Mouse (Mus musculus): ENCODE measurements around the gene Sdk2.

Sdk2 gene

GRCm38 (mm10) chr11:114047887-114048331 is 18.9 kb downstream of the Sdk2 start:
- DNase-seq (ENCODE audit: extremely low read depth, low read depth, low spot score) = no peak

GRCm38 (mm10) chr11:114046927-114047326 is 19.9 kb downstream of the Sdk2 start:
- no peak for DNase-seq (ENCODE audit: extremely low read depth, low read depth, low spot score)

GRCm38 (mm10) chr11:114044373-114044772 is 22.5 kb downstream of the Sdk2 start:
- DNase-seq (ENCODE audit: extremely low read depth, low read depth, low spot score) = no peak

- no peak for DNase-seq (ENCODE audit: extremely low read depth, low read depth, low spot score)
Observed at GRCm38 (mm10) chr11:114043530-114043929, 23.3 kb downstream of the Sdk2 start.

DNA sequence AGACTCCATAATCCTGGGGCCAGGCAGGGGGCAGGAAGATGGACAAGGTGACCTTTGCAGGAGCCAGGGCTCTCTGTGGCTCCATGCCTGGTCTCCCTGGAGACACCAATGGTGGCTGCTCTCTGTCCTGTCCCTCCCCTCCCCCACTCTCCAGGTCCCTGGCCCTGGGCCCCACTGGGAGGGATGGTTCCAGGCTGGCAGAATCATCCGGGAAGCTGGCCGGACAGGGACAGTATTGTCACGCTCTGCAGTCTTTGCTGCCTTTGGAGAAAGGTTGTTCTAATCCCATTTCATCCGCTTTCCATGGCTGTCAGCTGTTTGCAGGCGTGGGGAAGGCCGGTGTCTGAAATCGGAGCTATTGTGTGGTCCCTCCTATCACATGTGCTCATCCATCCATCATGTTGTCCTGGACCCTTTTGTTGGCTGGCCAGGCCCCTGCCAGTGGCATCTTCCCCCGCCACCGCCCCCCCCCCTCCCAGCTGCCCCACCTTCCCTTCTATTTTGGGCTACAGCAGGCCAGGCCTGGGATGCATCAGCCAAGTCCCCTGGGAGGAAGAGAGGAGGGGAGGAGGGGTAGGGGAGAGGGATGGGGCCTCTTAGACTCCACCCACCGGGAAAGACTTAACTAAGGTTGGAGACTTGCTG is 26.3 kb downstream of the Sdk2 start:
- DNase-seq (ENCODE audit: extremely low read depth, low read depth, low spot score) = no peak

GRCm38 (mm10) chr11:114038036-114038435 is 28.8 kb downstream of the Sdk2 start:
- DNase-seq (ENCODE audit: extremely low read depth, low read depth, low spot score) = no peak

DNA sequence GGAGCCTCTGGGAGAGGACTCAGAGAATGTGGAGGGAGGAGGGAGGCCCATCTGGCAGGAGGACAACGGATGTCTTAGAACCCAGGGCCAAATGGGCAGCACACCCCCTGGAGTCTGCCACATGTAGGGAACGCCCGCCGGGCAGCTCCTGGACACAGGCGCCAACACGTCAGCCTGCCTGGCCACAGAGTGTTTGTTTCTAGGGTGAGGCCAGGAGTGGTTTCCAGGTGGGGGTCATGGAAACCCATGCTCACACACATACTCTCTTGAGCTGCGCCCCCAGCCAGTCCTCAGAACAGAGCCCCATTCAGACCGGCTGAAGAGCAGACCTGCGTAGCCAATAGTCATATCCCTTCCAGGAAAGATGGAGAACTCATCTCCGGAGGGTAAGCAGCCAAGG is 35.4 kb downstream of the Sdk2 start:
- no peak for DNase-seq (ENCODE audit: extremely low read depth, low read depth, low spot score)

- no peak for DNase-seq (ENCODE audit: extremely low read depth, low read depth, low spot score)
Observed at GRCm38 (mm10) chr11:114030214-114030613, 36.6 kb downstream of the Sdk2 start.

DNA sequence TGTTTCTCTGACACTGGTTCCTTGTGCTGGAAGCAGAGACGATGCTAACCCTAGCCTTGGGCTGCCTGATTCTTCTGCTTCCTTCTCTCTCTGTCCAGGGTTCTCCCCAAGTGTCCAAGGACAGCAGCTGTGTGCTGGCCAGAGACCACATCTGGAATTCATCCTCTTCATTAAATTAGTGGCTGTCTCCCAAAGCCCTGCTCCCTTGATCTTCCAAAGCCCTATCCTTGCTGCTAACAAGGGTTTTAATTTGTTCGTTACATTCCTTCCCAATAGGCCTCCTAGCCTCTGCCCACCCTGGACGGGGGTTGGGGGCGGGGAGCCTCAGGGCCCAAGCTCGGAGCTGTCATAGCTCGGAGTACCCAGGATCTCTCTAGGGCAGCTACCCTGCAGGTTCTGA is 38.3 kb downstream of the Sdk2 start:
- DNase-seq (ENCODE audit: extremely low read depth, low read depth, low spot score) = no peak

DNA sequence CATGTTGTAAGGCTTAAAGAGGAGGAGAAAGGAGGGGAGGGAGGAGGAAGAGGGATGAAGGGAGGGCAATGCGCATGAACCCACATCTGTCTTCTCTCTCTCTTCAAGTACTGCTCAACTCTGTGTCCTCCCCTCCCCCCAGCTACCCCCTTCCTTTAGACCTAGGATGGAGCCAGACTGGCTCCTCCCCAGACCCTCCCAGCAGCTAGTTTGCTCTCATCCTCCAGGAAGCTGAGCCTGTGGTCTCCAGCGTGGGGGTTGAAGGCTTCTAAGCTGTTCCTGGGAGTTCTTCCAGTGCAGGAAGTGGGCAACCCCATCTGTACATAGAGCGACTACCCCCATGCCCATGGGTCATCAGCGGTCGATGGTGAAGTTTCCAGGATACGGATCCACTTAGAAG is 38.8 kb downstream of the Sdk2 start:
- no peak for DNase-seq (ENCODE audit: extremely low read depth, low read depth, low spot score)

DNA sequence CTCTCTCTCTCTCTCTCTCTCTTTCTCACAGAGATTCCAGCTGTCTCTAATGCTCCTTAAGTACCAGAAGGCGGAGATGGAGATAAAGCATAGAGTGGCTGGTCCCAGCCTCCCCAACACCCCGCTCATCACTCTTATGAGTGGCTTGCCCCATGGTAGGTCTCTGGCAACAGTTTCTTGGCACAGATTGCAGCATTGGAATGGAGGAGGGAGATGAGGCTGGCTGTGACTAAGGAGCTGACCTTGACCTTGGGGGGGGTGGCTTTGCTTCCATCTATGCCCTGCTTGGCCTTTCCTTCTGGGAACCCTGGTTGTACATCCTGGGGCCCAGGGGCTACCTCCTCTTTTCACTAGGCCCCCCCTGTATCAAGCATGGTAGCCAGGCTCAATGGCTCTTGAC is 41.8 kb downstream of the Sdk2 start:
- DNase-seq (ENCODE audit: extremely low read depth, low read depth, low spot score) = no peak

GRCm38 (mm10) chr11:114023965-114024364 is 42.9 kb downstream of the Sdk2 start:
- DNase-seq (ENCODE audit: extremely low read depth, low read depth, low spot score) = no peak

- DNase-seq (ENCODE audit: extremely low read depth, low read depth, low spot score) = no peak
Observed at GRCm38 (mm10) chr11:114022166-114022565, 44.7 kb downstream of the Sdk2 start.

GRCm38 (mm10) chr11:114019087-114019486 is 47.8 kb downstream of the Sdk2 start:
- DNase-seq (ENCODE audit: extremely low read depth, low read depth, low spot score) = no peak

GRCm38 (mm10) chr11:114016889-114017392 is 49.9 kb downstream of the Sdk2 start:
- no peak for DNase-seq (ENCODE audit: extremely low read depth, low read depth, low spot score)

- DNase-seq (ENCODE audit: extremely low read depth, low read depth, low spot score) = no peak
Observed at GRCm38 (mm10) chr11:114016108-114016888, 50.5 kb downstream of the Sdk2 start.

GRCm38 (mm10) chr11:114011523-114011922 is 55.3 kb downstream of the Sdk2 start:
- no peak for DNase-seq (ENCODE audit: extremely low read depth, low read depth, low spot score)

GRCm38 (mm10) chr11:114005879-114006278 is 61.0 kb downstream of the Sdk2 start:
- no peak for DNase-seq (ENCODE audit: extremely low read depth, low read depth, low spot score)

DNA sequence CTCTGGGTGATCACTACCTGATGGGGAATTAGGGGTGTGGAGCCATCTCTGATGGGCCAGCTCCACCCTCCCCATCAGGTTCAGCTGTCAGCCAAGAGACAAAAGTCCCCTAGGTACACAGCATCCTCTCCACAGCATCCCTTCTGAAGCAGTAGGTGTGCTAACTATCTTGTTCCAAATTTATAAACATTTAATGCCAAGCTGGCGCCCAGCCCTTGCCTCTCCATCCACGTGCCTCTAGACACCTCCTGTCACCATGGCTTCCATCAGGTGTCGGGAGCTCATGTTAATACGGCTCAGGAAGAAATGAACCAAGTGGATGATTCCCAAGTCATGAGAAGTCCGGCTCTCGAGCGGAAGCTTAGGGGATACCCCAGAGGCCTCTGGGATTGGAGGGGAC is 62.2 kb downstream of the Sdk2 start:
- no peak for DNase-seq (ENCODE audit: extremely low read depth, low read depth, low spot score)

DNA sequence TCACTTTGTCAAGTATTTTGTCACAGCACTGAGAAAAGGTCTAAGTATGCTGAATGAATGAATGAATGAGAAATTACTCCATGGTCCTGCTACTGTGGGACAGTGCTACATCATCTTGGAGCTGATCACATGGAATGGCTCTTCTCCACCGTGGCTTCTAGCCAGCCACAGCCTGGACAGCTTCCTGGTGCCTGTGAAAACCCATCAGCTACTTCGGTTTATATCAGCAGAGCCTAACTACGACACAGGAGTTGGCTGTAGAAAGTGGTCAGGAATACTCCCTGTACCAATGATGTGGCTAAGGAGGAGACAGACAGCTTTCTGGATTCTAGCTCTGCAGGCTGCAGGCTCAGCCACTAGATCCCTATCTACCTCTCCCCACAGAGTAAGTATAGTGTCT is 63.7 kb downstream of the Sdk2 start:
- no peak for DNase-seq (ENCODE audit: extremely low read depth, low read depth, low spot score)

DNA sequence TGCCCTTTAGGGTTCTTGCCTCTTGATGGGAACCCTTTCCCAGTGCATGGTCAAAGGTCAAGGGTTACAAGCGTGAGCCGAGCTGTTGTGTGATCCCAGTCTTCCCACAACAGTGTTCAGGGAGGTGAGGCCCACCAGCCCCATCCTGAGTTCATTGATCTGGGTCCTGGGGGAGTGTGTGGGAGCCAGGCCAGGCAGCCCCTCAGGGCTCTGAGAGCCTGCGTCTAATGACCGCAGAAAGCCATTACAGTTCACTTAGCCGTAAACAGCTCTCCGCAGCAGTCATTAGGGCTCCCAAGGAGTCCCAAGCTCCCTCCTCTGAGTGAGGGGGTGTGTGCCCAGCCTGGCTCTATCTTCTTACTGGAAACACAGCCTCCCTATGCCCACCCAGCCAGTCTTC is 66.8 kb downstream of the Sdk2 start:
- DNase-seq (ENCODE audit: extremely low read depth, low read depth, low spot score) = no peak

DNA sequence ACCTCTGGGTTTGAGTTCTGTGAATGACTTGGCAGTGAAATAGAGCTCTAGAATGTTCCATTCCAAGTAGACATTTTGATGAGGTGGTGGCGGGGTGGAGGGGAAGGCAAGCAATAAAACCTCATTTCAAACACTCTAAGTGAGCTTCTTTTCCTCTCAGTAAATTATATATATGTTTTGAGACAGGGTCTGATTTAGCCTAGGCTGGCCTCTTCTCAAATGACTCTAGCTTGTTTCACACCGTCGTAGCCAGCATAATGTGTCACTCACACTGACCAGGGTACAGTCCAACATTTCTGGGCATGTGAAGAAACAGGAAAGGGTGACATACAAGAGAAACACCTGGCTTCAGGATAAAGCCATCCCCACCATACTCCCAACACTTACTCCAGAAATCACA is 68.1 kb downstream of the Sdk2 start:
- no peak for DNase-seq (ENCODE audit: extremely low read depth, low read depth, low spot score)

Measured in fat pad, adult 2 months (tissue).